Mouse (Mus musculus): ENCODE measurements around the gene Gm49358.

Gm49358 gene

DNA sequence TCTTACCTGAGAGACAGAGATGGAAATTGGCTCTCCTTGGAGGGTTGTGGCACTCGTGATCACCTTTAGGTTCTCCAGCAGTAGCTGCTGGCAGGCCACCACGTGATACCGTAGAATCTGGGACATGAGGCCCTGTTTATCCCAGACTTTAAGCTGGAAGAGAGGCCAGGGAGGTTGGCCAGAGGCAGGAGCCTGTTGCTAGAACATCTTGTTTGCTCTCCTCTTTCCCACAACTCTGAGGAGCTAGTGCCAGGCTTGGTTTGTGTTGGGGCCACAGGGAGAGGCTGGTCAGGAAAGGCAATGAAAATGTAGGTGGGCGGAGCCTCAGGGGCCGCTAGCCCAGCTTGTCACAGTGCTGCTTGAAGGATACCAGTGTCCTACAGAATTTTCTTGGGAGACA, 108.8 kb downstream of the Gm49358 start:
- no peak for DNase-seq (ENCODE audit: low spot score)

DNA sequence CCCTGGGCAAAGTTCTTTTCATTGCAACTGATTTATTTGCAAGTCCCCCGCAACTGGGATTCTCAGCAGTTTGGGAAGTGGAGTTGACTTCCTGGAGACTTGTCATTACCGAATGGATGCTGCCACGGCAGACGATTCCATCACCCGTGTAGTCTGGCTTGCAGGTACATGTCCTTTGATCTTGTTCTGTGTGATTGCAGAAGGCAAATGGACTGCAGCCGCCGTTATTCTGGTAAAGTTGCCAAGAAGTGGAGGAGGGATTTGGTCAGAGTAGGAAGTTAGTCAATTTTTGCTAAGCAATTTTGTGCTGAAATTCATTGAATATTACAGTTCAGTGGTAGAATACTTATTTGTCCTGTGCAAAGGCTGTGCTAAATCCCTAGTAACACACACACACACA, 114.9 kb downstream of the Gm49358 start:
- DNase-seq (ENCODE audit: low spot score) = no peak

DNA sequence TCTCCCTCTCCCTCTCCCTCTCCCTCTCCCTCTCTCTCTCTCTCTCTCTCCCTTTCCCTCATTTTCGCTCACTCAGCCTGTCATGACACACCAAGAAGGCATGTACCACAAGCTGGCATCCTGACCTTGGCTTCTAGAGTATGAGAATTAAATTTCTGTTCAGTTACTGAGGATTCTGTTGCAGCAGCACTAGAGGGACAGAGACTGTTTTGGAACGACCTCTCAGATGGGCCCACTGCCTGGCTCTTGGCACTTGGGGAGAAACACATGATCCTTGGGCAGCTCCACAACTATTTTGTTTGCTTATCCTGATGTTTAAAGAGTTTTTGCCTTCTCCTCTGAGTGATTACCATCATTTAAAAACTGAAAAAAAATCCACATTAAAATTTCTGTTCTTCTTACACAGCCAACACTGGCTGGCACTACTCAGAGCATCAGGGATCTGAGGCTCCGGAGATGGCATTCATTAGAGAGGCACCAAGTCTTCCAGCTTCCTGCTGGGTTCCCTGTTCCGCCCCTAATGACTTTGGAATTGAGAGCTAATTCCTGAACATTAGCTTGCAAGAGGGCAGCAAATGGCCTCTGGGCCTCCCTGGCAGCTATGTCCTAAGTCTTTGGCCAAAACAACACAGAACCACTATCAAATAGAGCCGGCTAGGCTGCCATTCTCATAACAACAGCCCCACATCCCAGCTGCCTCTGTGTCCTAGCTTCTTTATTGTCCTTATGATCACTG, 116.5 kb downstream of the Gm49358 start:
- DNase-seq (ENCODE audit: low spot score) = no peak

DNA sequence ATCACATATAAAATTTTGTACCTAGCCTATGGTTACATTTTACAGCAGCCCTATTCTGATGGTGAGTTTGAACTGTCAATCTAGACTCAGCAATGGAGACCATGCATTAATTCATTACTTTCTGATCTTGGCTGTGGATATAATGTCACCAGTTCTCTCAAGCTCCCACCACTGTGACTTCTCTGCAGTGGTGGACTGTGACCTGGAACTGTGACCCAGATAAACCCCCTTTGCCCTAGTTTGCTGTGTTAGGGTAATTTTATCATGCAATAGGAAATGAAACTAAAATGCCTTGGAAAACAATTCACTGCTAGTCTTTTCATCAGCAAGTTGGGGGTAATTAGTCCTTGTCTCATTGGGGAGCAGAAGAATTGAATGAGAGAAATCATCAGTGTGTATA, 117.7 kb downstream of the Gm49358 start:
- no peak for DNase-seq (ENCODE audit: low spot score)

Measured in T-cell, adult 2 months (primary cell).